Mouse (Mus musculus) right cerebral cortex, postnatal 36 days (tissue): ENCODE data around the gene Ptprt.

ENCODE experiments used
- DNase-seq, 2 experiments: peaks; one replicate each; pipeline ENCODE4 v3.0.0; 2022; ENCODE audit warnings: low spot score in 2 of 2, mixed read lengths in 1 of 2

Gene Ptprt

GRCm38 (mm10) chr2:161961179-161962163, 699.5 kb downstream of the Ptprt start:
- DNase-seq, result no peak

DNA sequence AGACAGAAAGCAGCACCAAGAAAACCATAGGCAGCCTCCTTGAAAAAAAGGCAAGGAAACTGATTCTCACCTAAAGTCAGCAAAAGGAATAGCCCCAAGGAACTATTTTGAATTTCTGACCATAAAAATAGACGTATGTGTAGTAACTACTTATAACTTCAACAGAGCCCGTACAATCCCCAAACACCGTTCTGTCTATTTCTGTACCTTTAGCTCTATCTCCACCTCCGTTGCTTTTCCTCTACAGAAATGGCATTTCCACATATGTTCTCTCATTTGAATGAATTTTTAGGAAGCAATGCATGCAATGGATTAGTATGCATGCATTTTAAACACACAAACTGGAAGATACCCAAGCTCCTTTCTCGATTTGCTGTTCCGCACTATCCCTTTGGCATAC, 715.5 kb downstream of the Ptprt start:
- peak in 1 of 2 experiments; percentile 14 for DNase-seq

DNA sequence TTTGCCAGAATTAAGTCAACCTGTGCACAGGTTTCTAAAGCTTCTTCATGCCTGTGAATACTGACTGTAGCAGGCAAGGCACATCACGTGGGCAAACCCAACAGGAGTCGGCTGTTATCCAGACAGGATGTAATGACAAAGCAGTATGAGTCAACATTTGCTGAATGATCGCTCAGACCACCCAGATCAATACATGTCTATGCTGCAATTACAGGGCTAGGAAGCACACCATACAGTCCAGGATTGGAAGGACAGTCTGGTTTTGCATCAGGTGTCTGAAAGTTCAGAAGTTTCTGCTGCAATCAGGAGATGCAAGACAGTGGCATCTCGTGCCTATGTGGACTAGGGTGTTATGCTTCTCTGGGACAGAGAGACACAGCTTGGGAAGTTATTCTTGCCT, 716.3 kb downstream of the Ptprt start:
- no peak for DNase-seq

GRCm38 (mm10) chr2:161941991-161942390, 719.0 kb downstream of the Ptprt start:
- DNase-seq, result no peak

DNA sequence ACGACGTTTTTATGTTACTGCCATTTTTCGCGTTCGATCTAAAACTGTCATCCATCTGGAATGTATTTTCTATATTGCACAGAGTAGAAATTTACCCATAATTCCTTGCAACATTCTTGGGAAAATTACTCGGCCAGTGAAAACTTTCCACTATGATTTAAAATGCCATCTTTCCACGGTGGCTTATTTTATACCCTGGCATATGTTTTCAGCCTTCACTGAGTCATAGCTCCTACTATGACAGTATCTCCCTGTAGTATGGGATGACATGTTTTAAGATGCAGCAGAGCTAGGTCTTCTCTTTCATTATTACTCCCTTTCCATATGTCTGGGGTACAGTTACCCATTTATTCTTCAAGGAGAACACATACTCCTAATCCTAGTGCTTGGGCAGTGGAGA, 753.7 kb downstream of the Ptprt start:
- no peak for DNase-seq

DNA sequence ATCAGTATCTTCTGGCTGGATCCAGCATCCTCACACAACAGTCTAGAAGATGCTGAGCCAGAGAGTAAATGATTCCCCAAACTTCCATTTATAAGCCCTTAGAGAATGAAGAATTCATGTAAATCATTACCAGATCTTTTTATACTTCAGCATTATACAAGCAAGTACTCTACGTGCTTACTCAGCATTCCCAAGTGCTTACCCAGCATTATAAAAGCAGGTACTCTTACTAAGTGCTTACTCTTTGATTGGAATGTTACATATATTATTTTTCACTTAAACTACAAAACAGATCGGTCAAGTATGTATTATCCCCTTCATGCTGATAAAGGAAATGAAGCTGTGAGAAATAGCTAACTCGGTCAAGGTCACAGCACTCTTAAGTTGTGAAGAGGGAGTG, 758.8 kb downstream of the Ptprt start:
- no peak for DNase-seq

GRCm38 (mm10) chr2:161884446-161884845, 776.5 kb downstream of the Ptprt start:
- DNase-seq, result no peak

- no peak for DNase-seq
Observed at GRCm38 (mm10) chr2:161882580-161882979, 778.4 kb downstream of the Ptprt start.

DNA sequence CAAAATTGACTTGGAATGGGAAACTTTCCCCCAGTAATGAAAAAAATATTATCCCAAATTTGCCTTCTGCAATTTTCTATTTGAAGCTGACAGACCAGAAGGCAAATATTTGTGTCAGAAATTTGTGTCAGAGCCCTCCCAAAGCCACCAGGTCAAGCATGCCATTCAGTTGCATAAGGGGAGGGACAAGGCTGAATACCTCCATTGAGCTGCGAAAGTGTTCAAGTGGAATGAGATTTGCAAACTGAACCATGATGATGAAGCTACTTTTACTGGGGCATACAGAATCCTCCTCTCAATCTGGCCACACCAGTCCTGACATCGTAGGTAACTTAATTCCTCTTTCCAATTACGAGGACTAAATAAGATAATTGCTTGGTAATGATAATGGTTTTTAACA, 780.0 kb downstream of the Ptprt start:
- DNase-seq, result no peak

DNA sequence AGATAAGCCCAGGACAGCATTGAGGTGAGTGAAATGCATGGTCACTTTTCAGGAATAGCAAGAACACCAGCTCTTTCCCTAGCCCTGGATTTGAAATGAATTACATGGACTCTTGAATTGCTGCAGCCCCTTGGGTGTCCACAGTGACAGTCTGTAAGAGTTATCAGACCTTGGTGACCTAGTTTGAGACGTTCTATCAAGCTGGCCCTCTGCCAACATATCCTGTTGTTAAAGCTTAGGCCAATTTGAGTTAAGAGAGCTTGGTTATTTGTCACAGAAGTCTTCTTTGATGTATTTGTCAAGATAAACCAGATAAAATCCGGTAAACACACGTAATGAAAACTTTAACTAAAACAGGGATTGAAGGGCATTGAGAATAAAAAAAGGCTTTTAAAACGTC, 795.7 kb downstream of the Ptprt start:
- no peak for DNase-seq

- DNase-seq, result peak in 1 of 2 experiments; percentile 10
Observed at GRCm38 (mm10) chr2:161858813-161859212, 802.1 kb downstream of the Ptprt start.

- no peak for DNase-seq
Observed at GRCm38 (mm10) chr2:161858361-161858760, 802.6 kb downstream of the Ptprt start.

GRCm38 (mm10) chr2:161835001-161835400, 825.9 kb downstream of the Ptprt start:
- DNase-seq, result no peak

DNA sequence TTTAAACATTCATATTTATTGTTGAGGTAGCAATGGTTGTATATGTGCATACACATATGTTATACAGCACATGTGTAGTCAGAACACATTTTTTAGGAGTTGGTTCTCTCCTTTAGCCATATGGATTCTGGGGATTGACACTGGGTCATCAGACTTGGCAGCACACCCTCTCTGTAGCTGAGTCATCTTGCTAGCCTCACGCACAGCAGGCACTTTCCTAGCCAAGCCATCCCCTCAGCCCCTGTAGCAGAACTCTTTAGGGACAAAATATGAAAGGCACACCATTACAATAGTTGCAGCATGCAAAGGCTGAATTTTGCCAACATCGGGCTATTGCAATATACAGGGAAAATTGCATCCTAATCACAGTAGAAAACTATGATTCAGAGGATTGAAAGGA, 827.1 kb downstream of the Ptprt start:
- no peak for DNase-seq

GRCm38 (mm10) chr2:161813326-161813725, 847.6 kb downstream of the Ptprt start:
- DNase-seq, result no peak

GRCm38 (mm10) chr2:161808086-161808801, 852.7 kb downstream of the Ptprt start:
- DNase-seq, result peak; percentile 41 to 64

DNA sequence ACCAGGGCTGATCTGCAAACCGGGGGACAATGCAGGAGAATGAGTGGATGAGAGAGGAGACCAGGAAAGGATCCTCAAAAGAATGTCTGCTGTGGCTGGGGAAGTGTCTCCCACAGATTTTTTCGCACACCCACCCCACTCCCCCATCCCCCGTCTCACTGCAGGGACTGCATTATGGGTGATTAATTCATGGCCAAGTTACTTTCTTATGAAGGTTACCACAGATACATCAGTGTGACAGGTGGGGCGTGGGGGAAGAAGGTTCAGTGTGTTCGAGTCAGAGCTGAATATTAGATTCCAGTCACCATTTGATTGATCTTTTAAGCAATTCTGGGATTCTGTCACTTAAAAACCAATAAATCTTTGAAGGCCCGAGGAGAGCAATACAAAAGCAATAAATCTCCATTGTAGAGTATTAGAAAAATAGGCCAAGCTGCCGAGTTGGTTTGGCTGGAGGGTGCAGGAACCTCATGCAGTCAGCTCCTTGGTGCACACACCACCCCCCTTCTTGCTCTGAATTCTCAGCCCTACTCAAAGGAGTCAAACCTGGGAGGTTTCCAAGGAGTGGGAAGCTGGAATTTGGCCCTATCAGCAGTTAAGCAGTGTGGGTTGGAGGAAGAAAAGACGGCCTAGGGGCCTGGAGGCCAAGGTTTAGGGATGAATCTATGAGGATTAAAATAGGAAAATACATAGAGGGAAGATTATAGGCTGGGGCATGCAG, 854.5 kb downstream of the Ptprt start:
- DNase-seq, result peak in 1 of 2 experiments; percentile 28

DNA sequence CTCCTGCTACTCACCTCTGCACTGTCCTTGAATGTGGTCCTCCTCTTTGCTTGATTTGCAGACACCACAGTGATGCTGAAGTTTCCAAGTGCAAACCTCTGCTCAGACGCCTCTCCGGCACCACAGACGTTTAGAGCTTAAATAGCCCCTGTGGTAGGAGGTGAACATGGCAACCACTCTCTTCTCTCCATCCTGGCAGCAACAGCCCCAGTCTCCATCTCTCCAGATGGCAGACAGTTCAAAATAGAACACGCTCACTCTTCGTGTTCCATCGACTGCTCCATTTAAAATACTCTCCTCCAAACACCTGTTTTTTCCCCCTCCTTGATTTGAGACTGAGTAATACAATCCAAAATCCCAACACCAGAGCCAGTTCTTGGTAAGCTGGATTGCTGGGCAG, 861.0 kb downstream of the Ptprt start:
- peak; percentile 68 to 87 for DNase-seq

- no peak for DNase-seq
Observed at GRCm38 (mm10) chr2:161767528-161767927, 893.4 kb downstream of the Ptprt start.

DNA sequence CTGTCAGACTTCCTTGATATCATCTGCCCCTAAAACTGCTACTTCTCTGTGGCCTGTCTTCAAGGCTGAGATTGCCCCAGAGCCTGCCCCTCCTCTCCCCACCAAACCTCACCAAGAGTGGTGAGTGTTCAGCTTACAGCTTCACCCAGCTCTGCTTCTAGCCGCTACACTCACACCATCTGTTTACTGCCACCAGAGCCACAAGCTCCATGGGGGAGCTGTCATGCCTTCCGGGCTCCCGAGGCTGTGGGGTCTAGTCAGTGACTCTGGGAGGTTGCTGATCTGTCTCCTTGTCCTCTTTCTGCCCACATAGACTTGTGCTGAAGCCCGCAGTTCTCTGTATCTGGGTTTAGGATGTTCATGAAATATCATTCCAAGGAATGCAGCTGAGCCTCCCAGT, 947.9 kb downstream of the Ptprt start:
- DNase-seq, result no peak

DNA sequence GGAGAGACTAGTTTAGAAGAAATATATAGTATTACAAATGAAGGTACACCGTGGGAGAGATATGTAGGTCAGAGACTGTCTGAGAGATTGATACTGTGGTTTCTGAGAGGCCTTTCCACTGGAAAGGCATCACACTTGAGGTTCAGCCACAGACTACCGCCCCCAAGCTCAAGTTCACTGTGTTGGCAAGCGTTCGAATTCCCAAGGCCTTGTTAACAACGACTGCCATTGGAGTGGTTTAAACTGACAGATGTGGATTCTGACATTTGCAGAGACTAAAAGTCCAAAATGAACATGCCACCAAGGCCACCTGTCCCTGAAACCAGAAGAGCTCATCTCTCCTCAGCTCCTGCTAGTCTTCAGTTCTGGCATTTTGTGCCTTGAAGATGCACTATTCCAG, 951.6 kb downstream of the Ptprt start:
- no peak for DNase-seq

DNA sequence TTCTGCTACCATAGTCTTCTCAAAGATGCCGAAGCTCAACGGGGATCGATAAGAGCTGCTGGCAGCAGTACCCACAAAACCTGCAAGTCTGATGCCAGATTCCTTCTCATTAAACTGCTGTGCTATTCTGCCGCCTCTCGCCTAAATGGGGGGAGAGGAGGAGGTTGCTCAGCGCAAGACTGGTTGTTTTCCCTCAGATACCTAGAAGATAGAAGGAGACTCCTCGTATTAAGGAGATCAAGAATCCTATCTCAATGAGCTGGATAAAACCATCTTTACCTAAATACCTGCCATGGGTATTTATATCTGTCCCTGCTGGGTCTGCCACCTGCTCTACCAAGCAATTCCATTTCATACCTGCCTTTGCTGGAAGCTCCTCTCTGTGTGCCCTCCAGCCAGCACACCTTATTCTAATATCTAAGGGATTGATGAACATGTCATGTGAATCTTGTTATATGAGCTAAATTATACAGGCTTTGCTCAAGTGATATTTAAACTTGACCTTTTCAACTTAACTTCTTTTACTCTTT, 954.5 kb downstream of the Ptprt start:
- no peak for DNase-seq
